Mouse (Mus musculus): ENCODE measurements at regions not wholly inside any gene's neighbourhood (a gene's known extent, or its start where the extent isn't known, plus 50 kb on each side); places are given as distances from the start of the nearest gene placed in this dataset.
A peak's percentile ranks its signal among the peaks of the same experiment; 100 is the strongest.

DNA sequence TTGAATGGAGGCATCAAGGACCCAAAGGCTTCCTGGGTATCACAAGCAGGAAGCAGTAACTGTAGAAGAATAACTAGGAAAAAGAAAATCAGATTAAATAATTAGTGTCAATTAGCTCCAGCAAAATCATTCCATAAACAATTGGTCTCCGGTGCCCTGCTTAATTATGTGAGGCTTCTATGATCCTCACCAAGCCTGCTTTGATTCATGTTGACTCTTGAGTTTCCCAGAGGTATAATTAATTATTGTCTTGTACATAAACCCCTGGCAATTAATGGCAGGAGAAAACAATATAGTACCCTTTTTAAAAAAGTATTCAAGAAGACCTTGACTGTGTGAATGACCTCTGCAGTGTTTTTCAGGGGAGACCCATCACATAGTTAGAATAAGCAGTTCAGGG lies 61.5 kb upstream of the Sp8 start:
- no peak for DNase-seq

DNA sequence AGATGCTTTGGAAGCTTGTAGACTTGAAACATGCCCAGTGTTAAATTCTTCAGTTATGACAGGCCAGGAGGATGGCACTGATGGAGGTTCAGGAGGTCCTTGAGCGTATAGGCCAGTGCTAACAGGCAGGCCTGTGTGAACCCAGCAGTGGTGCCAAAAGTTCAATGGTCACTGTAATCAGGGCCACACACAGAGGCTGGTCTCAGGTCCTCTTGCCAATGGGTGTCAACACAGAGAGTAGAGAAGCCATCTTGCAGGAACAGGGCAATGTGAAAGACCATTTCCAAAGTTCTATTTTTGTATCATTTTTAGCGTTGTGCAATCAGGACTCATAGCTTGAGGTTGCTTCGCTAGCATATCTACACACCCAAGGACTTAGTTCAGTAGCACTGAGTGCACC lies 64.2 kb upstream of the Sp8 start:
- DNase-seq, result no peak

DNA sequence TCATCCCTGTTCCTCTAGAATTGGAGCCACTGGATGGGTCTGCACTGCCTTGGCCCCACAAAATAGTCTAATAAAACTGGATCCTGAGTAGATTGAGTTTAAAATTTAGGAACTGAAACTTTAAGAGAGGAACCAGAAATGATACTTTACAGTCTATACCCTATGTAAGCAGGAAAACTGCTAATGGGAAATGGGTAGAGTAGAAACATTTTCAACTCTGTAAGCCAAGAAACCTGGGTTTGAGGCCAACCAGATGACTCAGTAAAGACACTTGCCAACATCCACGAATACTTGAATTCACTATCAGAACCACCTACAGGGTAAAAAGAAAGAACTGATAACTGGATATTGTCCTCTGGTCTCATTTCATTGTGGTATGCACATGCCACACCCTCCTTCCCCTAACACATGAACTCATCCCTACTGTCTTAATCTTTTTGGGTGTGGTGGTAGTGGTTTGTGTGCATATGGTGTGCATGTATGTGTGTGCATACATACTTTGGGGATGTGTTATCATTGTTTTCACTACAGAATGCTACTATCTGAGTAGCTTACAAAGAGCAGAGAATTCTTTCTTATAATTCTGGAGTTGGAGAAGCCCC lies 70.6 kb upstream of the Sp8 start:
- DNase-seq, result no peak

DNA sequence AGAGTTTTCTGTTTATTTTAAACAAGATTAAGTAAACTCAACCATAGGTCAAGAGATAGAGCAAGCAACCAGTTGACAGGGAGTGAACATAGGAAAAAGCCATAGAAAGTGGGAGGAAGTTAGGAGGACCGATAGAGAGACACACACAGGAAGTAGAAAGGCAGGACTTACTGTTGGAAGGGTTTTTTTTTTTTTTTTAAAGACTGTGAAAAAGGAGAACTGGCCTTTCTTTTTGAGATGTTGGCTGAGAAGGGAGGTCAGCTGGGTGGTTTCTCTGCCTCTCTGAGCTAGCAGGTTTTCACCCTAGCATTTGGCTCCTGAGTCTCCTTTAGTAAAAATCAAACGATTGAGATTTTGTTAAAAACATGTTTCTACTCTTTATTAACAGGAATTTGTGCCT lies 73.3 kb upstream of the Sp8 start:
- no peak for DNase-seq

DNA sequence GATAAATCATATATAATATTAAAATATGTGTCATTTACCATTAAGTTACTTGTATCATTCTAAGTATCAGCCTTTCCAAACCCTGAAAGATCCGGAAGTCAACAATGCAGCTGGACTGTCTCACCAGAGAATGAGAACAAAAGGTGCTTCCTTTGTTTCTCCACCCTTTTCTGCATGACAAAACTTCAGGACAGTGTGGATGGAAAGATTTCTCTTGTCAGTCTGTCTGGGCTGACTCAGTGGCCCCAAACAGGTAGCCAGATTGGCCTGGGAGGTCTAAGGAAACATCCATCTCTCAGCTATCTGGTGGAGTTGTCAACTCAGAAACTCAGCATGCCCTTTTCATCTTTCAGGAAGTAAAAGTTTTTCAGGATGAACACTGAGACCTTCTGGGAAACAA lies 79.7 kb upstream of the Sp8 start:
- no peak for DNase-seq

DNA sequence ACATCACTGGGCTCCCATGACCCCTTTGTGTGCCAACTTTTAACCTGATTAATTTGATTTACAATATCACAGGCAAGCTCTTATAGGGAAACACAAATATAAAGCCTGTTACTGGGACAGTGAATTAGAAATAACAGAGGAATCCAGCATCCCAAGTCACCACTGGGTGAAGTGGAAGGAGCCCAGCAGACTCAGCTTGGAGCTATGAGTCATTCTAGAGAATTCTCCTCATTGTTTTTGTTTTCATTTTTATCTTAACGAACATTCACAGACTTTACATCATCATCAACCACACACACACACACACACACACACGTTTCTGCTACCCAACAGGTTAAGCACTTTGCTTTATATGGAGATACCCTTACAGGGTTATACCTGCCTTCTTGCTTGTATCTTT lies 92.1 kb upstream of the Sp8 start:
- DNase-seq, result no peak

DNA sequence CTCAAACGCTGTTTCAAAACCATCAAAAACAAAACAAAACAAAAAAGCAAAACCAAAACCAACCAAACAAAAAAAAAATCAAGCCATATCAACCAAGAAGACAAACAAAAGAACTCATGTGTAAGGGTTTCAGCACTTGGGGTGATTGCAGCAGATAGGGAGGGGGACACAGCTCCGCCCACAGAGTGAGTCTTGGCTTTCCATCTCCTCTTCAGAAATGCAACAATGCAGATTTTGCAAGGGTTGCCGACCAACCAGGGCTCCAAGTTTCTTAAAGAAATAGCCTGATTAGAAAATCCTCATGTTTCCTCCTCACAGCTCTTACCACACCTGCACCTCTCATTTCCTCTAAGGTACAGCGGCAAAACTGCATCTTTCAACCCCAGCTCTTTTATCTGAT lies 107.0 kb upstream of the Sp8 start:
- DNase-seq, result no peak

DNA sequence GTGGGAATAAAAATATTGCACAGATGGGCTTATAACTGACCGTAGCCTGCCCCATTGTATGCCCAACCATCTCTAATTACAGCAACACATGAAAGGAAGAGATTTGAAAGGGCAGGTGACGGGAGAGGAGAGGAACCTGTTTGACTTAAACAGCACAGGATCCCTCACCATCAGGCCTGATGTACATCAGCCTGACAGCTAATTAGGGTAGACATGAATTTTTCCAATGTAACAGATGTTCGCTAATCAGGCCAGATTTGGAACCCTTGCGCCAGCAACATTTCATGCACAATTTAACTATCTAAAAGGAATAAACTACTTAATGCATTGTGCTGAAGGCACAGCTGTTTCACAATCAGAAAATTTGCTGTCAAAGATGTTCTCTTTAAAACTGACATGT lies 120.2 kb upstream of the Sp8 start:
- DNase-seq, result peak; percentile 7

DNA sequence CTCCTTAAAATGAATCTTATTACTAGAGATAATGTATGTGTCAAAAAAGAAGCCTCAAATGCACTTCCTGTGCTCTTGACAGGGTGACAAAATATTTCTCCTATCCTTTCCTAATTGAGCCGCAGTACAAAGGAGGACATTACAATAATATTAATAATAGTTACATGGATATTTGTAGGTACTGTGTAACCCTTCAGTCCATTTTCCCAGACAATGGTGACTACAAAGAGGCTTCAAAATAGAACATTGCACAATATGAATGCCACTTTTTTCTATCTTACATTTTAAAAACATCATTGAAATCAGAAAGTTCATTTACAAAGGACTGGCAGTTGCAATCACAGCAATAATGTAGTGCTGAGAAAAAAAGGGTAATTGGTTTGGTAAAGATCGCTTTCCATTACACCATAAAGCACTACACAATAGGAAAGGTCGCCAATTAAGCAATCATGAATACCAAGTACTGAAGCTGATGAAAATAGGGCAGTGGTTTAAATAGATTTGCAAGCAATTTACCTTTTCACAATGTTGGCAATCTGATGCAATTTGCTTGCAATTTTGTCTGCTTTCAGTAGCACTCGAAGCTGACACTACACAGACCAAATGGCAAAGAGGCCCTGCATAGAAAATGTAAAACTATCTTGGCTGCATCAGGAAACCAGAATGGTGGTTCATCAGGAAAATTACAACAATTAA lies 126.1 kb upstream of the Sp8 start:
- no peak for DNase-seq

DNA sequence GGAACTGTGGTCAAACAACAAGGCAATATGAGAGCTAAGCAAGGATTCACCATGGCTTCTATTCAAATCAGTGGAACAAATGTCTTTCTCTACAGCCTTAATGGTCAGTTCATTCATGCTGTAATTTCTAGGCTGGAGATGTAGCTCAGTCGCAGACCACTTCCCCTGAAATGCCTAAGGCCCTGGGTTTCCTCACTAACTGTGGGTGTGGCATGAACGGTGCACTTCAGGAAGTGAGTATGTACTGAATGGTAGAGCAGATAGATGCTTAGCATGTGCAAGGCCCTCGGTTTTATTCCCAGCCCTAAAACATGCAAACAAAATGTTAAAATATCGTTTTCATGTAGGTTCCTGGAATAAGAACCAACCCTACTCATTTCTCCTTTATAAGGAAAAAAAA lies 129.3 kb upstream of the Sp8 start:
- DNase-seq, result no peak

DNA sequence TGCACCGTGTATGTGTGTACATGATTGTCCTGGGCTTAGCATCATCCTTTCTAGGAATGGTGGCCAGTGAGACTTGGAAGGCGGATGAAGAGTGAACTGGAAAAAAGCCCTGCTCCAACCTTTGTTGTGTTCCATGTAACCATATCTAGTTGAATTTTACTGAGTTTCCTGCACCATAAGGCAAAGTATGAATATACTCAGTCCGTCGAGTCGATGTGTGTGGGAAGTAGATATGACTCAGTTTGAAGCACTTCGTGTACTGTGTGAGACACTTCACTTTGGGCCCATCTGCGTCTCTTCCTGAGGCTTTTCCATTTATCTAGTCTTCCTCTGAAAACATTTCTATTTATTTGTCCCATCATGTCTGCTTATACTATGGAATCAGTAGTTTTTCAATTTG lies 139.5 kb upstream of the Sp8 start:
- DNase-seq, result no peak

DNA sequence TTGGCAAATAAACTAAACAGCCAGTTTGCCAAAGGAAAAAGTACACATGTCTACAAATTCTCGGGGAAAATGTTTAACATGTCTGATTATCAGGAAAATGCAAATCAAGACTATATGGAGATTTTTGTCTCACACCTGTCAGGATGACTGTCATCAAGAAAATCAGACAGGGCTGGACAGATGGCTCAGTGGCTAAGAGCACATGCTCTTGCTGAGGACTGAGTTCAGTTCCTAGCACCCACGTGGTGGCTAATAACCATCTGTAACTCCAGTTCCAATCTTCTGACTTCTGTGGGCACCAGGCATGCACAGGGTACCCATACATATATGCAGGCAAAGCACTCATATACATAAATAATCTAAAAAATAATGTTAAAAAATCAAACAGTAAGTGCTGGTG lies 141.3 kb upstream of the Sp8 start:
- no peak for DNase-seq

DNA sequence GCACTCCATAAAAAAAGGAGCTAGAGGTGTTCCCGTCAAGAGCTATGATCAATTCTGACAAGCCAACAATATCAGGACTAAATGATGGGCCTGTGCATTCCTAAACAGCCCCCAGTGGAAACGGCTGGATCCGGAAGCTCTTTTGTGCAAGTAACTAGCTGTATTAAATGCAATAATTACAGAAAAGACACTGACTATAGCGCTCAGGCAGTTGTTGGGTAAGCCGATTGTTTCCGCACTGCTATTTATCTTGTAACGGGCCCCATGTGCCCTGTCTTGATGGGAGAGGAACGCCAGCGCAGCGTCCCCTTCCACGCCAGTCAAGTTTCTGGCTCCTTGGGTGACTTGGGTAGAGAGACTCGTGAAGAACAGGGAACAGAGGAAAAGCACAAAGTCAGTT lies 142.4 kb upstream of the Sp8 start:
- no peak for DNase-seq

DNA sequence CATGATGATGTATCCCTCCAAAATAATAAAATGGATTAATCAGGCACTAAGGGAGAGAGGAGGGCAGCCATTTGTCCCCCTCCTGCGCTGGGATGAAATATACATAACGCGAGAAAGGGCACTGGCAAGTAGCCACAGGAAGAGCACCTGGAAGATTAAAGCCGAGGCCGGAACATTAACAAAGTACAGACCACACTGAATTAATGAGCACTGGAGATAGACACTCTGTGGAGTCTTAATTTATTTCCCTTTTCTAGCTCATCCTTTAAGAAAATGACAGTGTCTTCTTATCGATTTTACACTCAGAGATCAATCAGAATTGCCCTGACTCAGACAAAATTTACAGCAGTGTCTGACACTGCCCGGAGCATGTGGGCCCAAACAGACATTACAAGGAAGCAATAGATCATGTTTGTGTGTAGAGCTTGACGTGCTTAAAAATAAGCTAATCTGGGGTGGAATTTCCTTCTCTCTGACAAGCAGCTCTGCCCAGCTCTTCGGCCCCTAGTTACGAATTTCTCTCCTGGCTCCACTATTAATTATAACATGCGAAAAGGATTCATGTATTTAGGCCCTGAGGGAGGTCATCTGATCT lies 143.0 kb upstream of the Sp8 start:
- no peak for DNase-seq

DNA sequence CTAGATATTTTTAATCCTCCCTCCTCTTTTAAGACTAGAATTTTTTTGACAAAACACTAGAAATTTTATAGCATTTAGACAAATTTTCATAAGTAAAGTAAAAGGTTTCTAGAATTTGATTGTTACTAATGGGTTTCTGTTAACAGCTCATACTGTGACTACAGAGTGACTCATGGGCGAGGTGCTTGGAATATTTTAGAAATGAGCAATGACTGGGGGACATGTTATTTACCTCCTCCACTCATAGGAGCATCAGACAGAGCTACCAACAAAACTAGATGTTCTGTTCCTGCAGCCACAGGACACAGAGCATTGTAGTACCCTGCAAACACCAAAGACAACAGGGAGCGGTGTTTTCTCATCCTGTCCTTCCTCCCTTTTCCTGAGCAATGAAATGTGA lies 144.3 kb upstream of the Sp8 start:
- DNase-seq, result no peak

DNA sequence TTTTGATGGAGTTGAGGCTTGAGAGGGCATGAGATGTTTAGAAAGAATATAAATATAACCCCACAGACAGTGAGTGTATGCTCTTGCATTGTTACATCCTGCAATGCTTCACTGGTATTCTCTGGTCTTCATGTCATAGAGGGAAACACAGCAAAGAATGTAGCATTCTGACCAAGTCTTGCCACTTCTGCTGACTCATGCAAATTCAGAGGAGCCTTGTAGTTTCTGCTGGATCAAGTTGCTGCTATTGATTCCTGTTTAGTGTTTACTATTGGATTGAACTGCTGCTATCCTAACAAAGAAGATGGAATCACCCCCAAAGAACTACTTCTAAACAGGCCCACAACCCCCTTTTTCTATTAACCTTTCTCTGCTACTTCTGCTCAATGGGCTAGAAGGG lies 148.0 kb upstream of the Sp8 start:
- no peak for DNase-seq

DNA sequence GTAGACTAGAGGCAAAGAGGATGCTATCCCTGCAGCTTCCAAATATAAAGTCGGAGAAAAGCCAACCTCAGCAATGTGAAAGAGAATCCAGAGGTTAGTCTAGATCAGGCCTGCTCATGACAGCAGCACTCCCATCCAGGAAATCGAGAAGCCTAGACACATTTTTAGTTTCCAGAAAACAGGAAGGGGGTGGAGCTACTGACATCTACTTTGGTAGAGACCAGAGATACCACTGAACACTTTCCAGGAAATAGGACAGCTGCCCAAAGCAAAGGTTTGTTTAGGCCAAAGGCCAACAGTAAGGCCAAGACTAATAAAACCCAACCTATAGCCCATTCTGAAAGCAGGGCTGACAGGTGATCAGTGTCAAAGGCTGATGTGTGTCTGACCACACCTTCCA lies 151.4 kb upstream of the Sp8 start:
- no peak for DNase-seq

DNA sequence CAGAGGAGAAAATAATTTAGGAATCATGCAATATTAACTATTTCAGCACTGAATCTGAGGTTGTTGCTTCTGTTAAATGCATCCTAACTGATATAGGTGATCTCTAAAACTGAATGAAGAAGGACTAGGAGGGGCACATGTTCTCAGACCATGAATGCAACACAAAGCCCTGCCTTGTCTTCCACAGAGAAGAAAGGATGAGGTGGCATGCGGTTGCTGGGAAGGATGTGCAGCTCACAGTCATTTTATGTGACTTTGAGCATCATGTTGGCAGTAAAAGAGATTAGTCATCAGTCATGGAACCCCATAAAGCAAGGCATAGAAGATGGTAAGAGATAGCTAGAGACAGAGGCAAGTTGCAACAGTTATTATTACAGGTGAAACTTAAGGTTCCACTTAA lies 163.2 kb upstream of the Sp8 start:
- no peak for DNase-seq

DNA sequence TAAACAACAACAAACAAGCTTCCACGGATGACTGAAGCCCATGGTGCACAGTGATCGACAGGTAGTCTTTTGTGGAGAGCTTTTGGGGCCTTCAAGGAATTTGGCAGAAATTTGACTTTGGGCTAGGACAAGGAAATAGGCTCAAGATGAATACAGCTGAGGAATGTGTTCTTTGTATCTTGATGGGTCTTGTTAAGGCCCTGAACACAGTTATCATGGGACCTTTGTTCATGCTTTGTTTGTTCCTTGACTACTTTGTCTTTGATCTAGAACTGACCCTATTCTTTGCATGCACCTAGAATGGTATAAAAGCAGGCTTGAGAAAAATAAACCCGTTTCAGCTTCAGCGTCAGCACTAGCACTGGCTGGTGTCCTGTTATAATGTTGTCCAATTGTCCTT lies 168.1 kb upstream of the Sp8 start:
- DNase-seq, result no peak

DNA sequence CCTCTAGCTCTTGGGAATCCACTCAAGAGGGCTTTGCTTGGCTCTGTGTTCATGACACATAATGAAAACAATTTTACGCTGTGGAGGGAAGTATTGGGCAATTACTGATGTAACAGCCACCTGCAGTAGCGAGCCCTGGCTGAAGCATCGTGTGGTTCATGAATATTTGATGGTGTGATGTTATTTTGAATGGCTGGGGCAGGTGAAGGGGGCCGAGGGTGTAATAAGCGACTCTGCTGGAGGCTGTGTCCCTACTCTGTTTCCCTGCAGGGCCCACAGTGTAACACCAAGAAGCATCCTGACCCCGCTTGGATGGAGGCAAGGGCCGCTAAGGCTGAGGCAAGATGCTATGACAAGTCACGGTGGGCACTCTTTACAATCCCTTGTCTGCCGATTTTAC lies 184.6 kb upstream of the Sp8 start:
- DNase-seq, result no peak

DNA sequence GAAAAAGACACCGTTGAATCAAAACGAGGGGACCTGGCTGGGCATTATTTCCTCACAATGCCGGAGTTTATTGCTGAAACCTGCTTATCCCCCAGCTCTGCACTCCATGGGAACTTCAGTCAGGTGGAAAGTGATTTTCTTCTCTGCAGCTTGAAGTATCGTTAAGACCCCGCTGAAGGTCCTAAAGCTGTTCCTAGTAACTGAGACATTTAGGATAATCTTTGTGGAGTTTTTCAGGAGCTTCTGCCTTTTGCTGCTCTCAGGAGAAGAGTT lies 185.0 kb upstream of the Sp8 start:
- DNase-seq, result no peak

DNA sequence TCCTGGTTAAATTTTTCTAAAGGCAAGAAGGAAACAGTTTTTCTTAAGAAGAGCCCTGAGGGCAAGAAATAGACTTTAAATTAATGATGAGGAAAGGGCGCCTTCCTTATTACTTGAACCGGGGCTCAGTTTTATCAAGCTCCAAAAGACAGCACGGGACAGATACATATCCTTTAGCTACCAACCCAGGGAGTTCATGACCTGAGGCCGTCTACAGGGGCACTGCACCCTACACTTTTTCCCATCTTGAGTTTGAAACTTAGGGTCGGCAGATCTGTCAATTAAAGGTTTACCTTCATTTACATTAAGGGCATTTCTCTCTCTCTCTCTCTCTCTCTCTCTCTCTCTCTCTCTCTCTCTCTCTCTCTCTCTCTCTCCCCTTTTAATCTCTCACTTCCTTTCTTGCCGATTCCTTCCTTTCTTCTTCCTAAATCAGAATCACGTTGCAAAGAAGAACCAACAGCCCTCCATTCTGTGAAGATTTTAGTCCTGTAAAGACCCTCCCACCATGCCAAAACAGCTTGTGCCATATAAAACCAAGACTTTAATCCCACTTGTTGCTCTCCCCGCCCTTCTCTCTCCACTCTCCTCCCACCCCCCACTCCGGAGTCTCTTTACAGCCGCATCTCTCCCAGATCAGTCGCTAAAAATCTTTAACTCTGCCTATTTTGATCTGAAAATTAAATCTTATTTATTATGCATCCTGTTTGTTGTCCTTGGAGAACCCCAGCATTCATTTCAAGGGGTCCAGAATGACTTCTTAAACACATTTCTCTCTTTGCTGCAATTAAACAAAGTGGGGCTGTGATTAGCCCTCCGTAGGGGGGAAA lies 185.5 kb upstream of the Sp8 start:
- DNase-seq, result no peak

DNA sequence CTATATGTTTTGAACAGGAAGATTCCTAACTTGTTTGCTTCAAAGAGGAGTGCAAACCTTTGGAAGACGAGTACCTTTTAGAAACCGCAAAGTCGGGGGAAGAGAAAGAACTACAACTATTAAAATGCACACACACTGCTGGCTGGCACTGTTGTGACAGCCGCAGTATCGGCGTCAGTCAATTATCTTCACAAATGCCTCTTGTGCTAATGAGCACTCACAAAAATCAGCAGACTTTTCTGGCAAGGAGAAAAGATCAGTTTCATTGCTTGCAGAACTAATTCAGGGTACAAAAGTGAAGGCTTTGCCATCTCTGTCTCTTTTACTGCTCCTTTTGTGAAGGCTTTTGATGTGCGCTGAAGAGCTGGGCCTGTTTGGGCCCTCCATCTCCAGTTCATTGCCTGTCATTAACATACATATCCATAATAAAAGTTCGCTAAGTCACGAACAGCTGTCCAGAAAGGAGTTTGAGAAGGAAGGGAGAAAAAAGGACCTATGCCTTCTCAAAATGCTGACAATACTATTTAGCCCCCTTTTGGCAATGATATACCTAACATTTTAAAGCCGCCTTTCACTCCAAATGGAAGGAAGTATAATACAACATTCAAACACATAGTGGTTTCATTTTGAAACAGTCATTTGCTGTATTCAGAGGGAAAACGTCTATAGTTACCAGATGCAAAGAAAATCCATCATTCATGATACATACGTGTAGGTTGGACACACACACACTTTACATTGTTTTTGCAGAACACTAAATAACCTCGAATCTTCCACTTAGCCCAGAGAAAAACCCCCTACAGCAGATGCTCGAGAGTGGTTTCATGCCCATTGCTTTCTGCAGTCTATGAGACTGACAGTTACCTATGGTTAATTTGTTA lies 186.6 kb upstream of the Sp8 start:
- no peak for DNase-seq
